ENCODE assay signal across 8 mouse cellular contexts in the genomic region with DNA sequence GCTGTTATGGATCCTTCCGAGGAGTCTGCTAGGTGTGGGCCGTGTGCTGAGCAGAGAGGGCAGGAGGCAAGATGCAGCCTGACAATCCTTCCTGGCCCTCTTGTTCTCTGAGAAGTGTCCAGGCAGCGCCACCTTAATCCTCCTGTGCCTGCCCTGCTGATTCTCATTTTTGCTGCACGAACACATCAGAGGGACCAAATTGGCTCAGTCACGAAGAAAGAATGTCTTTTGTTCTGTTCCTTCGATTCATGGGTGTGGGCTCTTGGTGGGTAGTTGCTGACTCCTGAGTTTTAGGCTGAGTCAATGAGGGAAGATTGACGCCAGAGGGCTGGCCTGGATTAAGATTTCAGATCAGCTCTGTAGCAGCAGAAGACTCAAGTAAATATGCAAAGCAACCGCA.
DNase-seq lines count a peak whose midpoint lies in the region; ATAC-seq and TF ChIP-seq lines count a peak whose summit lies in the region.

No protein-coding gene starts in this region.

- no peak overlapping the region for H3K4me3 ChIP-seq in kidney, embryonic 16.5 days (ENCODE audit: low read length)
- H3K4me3 ChIP-seq in forebrain, embryonic 10.5 days, result peak overlapping the region; percentile 16; the same call in 1 of the 2 replicates
- no peak overlapping the region for H3K4me3 ChIP-seq in limb, embryonic 14.5 days (replicated peaks; ENCODE audit: low read length)

- no peaks in the 10 kb centered on the region for H3K27me3 ChIP-seq in kidney, embryonic 16.5 days (ENCODE audit: insufficient read depth, low read length)
- H3K27me3 ChIP-seq in forebrain, embryonic 10.5 days (ENCODE audit: poor library complexity, severe bottlenecking), result no peaks in the 10 kb centered on the region
- H3K27me3 ChIP-seq in limb, embryonic 14.5 days (ENCODE audit: control insufficient read depth, insufficient read depth, low read length), result no peaks in the 10 kb centered on the region

- no peak for ATAC-seq in kidney, embryonic 16.5 days (ENCODE audit: low FRiP score, low TSS enrichment)
- ATAC-seq in limb, embryonic 14.5 days (ENCODE audit: low FRiP score, low read depth), result no peak
- ATAC-seq in megakaryocyte progenitor cell, adult 5-6 weeks (replicated peaks; ENCODE audit: poor library complexity), result no peak

- no peak overlapping the region for H3K4me2 ChIP-seq in kidney, embryonic 16.5 days (replicated peaks; ENCODE audit: low read depth, low read length)
- no peak overlapping the region for H3K4me2 ChIP-seq in limb, embryonic 14.5 days (replicated peaks; ENCODE audit: low read depth, low read length, severe bottlenecking)

- 48% methylated on average over 8 of the region's 8 CpGs for WGBS in kidney, embryonic 16.5 days
- 16% methylated on average over 8 of the region's 8 CpGs for WGBS in forebrain, embryonic 10.5 days
- 35% methylated on average over 8 of the region's 8 CpGs for WGBS in limb, embryonic 14.5 days

- peaks cover 8% of the 10 kb centered on the region for H3K9me3 ChIP-seq in kidney, embryonic 16.5 days (ENCODE audit: low read length)
- H3K9me3 ChIP-seq in forebrain, embryonic 10.5 days, result peaks cover 13% of the 10 kb centered on the region
- H3K9me3 ChIP-seq in limb, embryonic 14.5 days (ENCODE audit: control insufficient read depth, low read length), result no peaks in the 10 kb centered on the region; the same call in 1 of the 2 replicates

- intact Hi-C loops in gastrocnemius, postnatal 36 days (cut with DNase I), result loop anchor here (1.0 to 5.0 kb wide), 4 partner anchors 90 to 500 kb away; no protein-coding TSS in a partner anchor

- TF ChIP-seq POLR2A in limb, embryonic 14.5 days (IDR thresholded peaks at IDR 0.05; ENCODE audit: borderline replicate concordance, extremely low read depth, insufficient read depth, insufficient read length), result no peak

- DNase-seq in kidney, postnatal 25 days, result no peak
- DNase-seq in forebrain, embryonic 10.5 days (ENCODE audit: extremely low spot score, low spot score), result peak; percentile 54
- DNase-seq in limb, embryonic 14.5 days (ENCODE audit: low spot score), result no peak
- DNase-seq in retina, postnatal 7 days (ENCODE audit: low read depth, low spot score), result peak; percentile 17
- no peak for DNase-seq in urinary bladder, postnatal 4 days (ENCODE audit: low spot score in 2 of 2)
- no peak for DNase-seq in gastrocnemius, postnatal 36 days

- no peak overlapping the region for H3K9ac ChIP-seq in kidney, embryonic 16.5 days (replicated peaks; ENCODE audit: low read length)
- H3K9ac ChIP-seq in limb, embryonic 14.5 days (ENCODE audit: low read depth, low read length, severe bottlenecking), result no peak overlapping the region

- H3K4me1 ChIP-seq in kidney, embryonic 16.5 days (ENCODE audit: insufficient read depth, low read length), result peaks cover 13% of the 10 kb centered on the region; the same call in 1 of the 2 replicates
- peaks cover 37% of the 10 kb centered on the region for H3K4me1 ChIP-seq in forebrain, embryonic 10.5 days
- H3K4me1 ChIP-seq in limb, embryonic 14.5 days (ENCODE audit: control insufficient read depth, insufficient read depth, low read length), result no peaks in the 10 kb centered on the region

- H3K27ac ChIP-seq in kidney, embryonic 16.5 days (ENCODE audit: low read length), result peak overlapping the region; percentile 16; the same call in 1 of the 2 replicates
- peak overlapping the region; percentile 79 for H3K27ac ChIP-seq in forebrain, embryonic 10.5 days
- H3K27ac ChIP-seq in limb, embryonic 14.5 days (replicated peaks; ENCODE audit: low read depth, low read length), result peak overlapping the region; percentile 61

- peaks cover 20% of the 10 kb centered on the region for H3K36me3 ChIP-seq in kidney, embryonic 16.5 days (ENCODE audit: insufficient read depth, low read length)
- peaks cover 31% of the 10 kb centered on the region for H3K36me3 ChIP-seq in forebrain, embryonic 10.5 days (replicated peaks)
- peaks cover 47% of the 10 kb centered on the region for H3K36me3 ChIP-seq in limb, embryonic 14.5 days (ENCODE audit: control insufficient read depth, insufficient read depth, low read length)

Comparison
In these comparisons a context has a peak if more than half of its experiments do, and no peak if none do; other contexts are left out.
1. H3K27ac ChIP-seq: peak in every context shown above with its lines; median percentile 79 in forebrain, embryonic 10.5 days; 61 in limb, embryonic 14.5 days; 16 in kidney, embryonic 16.5 days.
2. DNase-seq: peak in forebrain, embryonic 10.5 days (single experiment) and retina, postnatal 7 days (single experiment); none in kidney, postnatal 25 days (0 of 2), limb, embryonic 14.5 days (single experiment), urinary bladder, postnatal 4 days (0 of 2) and gastrocnemius, postnatal 36 days (0 of 2).